Mouse (Mus musculus) hindbrain, postnatal 0 days (tissue): ENCODE measurements around the gene Opa3. TPM values are rescaled to one million over a fixed set of nuclear protein-coding genes. Genes with fewer than 3 reads are reported as not detected.

ENCODE experiments used
- ATAC-seq: fragments of 200-750 bp; cut with Nextera tagmentation; 2 replicates; pipeline ENCODE4 v1.8.0; 2017; ENCODE audit warnings: mild to moderate bottlenecking, moderate TSS enrichment, moderate library complexity
- DNase-seq: peaks from one replicate; pipeline ENCODE4 v3.0.0-alpha.2; 2015; ENCODE audit warnings: low spot score
- H3K27ac ChIP-seq: fragments of 300-500 bp; sonication (generic); 2 replicates; pipeline ENCODE4 v1.5.1; 2014; ENCODE audit warnings: mild to moderate bottlenecking
- H3K27me3 ChIP-seq: fragments of 300-500 bp; sonication (generic); 2 replicates; pipeline ENCODE4 v1.6.1; 2014; ENCODE audit warnings: low read length, mixed read lengths; ENCODE audit not compliant: insufficient read depth
- H3K36me3 ChIP-seq: fragments of 300-500 bp; sonication (generic); 2 replicates; pipeline ENCODE4 v1.6.1; 2014; ENCODE audit warnings: low read length, mixed read lengths; ENCODE audit not compliant: insufficient read depth
- H3K4me1 ChIP-seq: fragments of 300-500 bp; sonication (generic); 2 replicates; pipeline ENCODE4 v1.6.1; 2014; ENCODE audit warnings: antibody characterized with exemption, low read length, mixed read lengths; ENCODE audit not compliant: insufficient read depth
- H3K4me2 ChIP-seq: fragments of 300-500 bp; sonication (generic); 2 replicates; pipeline ENCODE4 v1.6.1; 2014; ENCODE audit warnings: low read depth, mild to moderate bottlenecking, low read length, moderate library complexity, mixed read lengths
- H3K4me3 ChIP-seq: fragments of 300-500 bp; sonication (generic); 2 replicates; pipeline ENCODE4 v1.5.1; 2014; ENCODE audit warnings: low read length
- H3K9ac ChIP-seq: fragments of 300-500 bp; sonication (generic); replicated peaks from 2 replicates; pipeline ENCODE4 v1.6.1; 2014; ENCODE audit warnings: mild to moderate bottlenecking, low read length, moderate library complexity, mixed read lengths
- H3K9me3 ChIP-seq: fragments of 300-500 bp; sonication (generic); 2 replicates; pipeline ENCODE4 v1.6.1; 2016; ENCODE audit warnings: low read length, mixed read lengths
- CTCF ChIP-seq: IDR thresholded peaks from 2 replicates; pipeline ENCODE4 v1.5.1; 2016; ENCODE audit warnings: antibody characterized with exemption, control low read depth, low read depth
- WGBS: fragments of 180-500 bp; shearing (Covaris S2); extraction: QIAGEN DNeasy Blood & Tissue Kit; methylation state at CpG from one replicate; pipeline ENCODE4 v1.1.7; 2014; 5-methylcytosine and 5-hydroxymethylcytosine counted together
- polyA plus RNA-seq: library from polyadenylated mRNA; unstranded; fragments of >200 nt; fragmentation: Nextera tagmentation; extraction: Ambion mirVana; gene quantifications from 2 replicates; pipeline ENCODE4 v1.2.1, GENCODE M21; 2015
- total RNA-seq: library from RNA; depleted of rRNA; stranded (reverse); fragments of >200 nt; gene quantifications from 2 replicates; pipeline ENCODE4 v1.2.3, GENCODE M21; 2014

Opa3 gene
- total and polyA plus RNA-seq, 2 experiments from 2014 or later, result 37.1 to 44.2 TPM

DNA sequence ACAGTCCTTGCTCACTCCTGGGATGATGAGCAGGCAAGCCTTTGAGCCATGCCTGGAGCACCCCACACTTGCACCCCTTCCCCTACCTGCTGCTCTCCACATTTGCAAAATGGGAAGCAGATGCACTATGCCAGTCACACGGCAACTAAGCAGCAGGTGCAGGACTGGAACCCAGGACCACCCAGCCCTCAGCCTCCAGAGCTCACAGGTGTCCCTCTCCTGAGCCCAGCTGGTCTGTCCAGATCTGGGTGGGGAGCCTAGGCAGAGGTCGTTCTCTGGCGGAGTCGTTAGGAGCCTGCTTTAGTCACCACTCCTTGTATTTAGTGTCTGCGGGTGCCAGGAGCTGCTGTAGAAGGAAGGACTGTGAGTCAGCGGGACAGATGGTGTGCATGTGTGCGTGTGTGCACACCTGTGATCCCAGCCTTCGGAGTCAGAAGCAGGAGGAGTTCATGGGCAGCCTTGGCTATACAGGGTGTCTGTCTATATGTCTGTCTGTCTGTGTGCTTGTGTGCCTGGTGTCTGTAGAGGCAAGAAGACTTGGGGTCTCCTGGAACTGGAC, 12.8 kb downstream of the Opa3 start:
- Histone ChIP-seq H3K27me3 (no peaks in the 10 kb centered on the region), H3K4me3 (no peak overlapping the region), H3K4me1 (no peaks in the 10 kb centered on the region), H3K27ac (no peak overlapping the region), H3K9ac (no peak overlapping the region), H3K36me3 (peaks cover 6% of the 10 kb centered on the region; the same call in 1 of the 2 replicates), H3K4me2 (no peak overlapping the region), H3K9me3 (no peaks in the 10 kb centered on the region)
- DNase-seq (no peak), ATAC-seq (no peak)
- WGBS, result 90% methylated on average over 8 of the region's 8 CpGs
- no peak for TF ChIP-seq CTCF

GRCm38 (mm10) chr7:19242005-19242404, 13.9 kb downstream of the Opa3 start:
- H3K9ac ChIP-seq, result no peak overlapping the region
- 82% methylated on average over 1 of the region's 1 CpGs for WGBS
- no peaks in the 10 kb centered on the region for H3K9me3 ChIP-seq
- no peak for TF ChIP-seq CTCF
- no peak overlapping the region for H3K27ac ChIP-seq
- H3K36me3 ChIP-seq, result peaks cover 6% of the 10 kb centered on the region; the same call in 1 of the 2 replicates
- no peak overlapping the region for H3K4me3 ChIP-seq
- H3K4me1 ChIP-seq, result no peaks in the 10 kb centered on the region
- no peak for ATAC-seq
- no peak overlapping the region for H3K4me2 ChIP-seq
- no peak for DNase-seq
- no peaks in the 10 kb centered on the region for H3K27me3 ChIP-seq

GRCm38 (mm10) chr7:19243858-19244257, 15.7 kb downstream of the Opa3 start:
- no peak overlapping the region for H3K4me2 ChIP-seq
- no peak overlapping the region for H3K9ac ChIP-seq
- DNase-seq (peak; percentile 54), ATAC-seq (no peak)
- TF ChIP-seq CTCF, result no peak
- no peak overlapping the region for H3K4me3 ChIP-seq
- H3K9me3 ChIP-seq, result no peaks in the 10 kb centered on the region
- H3K4me1 ChIP-seq, result no peaks in the 10 kb centered on the region
- no peaks in the 10 kb centered on the region for H3K27me3 ChIP-seq
- no peak overlapping the region for H3K27ac ChIP-seq
- 35% methylated on average over 5 of the region's 5 CpGs for WGBS
- H3K36me3 ChIP-seq, result peaks cover 6% of the 10 kb centered on the region; the same call in 1 of the 2 replicates

- no peaks in the 10 kb centered on the region for H3K9me3 ChIP-seq
- H3K4me3 ChIP-seq, result no peak overlapping the region
- no peak overlapping the region for H3K27ac ChIP-seq
- H3K4me2 ChIP-seq, result no peak overlapping the region
- H3K9ac ChIP-seq, result no peak overlapping the region
- no peaks in the 10 kb centered on the region for H3K27me3 ChIP-seq
- DNase-seq (no peak), ATAC-seq (no peak)
- WGBS, result 86% methylated on average over 3 of the region's 3 CpGs
- no peak for TF ChIP-seq CTCF
- H3K4me1 ChIP-seq, result no peaks in the 10 kb centered on the region
- H3K36me3 ChIP-seq, result peaks cover 6% of the 10 kb centered on the region; the same call in 1 of the 2 replicates
These were observed 16.9 kb downstream of the Opa3 start for GRCm38 (mm10) chr7:19245083-19245482.

DNA sequence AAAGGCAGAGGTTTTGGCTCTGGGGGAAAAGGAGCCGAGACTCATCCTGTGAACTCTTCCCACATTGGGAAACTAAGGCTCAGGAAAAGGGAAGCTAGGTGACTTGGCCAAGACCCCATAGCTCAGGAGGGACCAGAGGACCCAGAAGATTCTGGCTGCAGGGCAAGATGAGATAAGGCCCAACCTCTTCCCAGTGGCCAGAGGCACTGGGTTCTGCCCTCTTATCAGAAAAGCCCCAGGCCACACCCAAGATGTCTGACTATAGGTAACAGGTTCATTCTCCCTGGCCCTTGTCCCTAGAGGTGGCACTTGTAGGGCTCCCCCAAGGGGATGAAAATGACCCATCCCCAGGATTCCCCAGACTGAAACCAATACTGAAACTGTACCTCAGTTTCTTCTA, 18.7 kb downstream of the Opa3 start:
- DNase-seq, result no peak
- no peak for ATAC-seq
- H3K9me3 ChIP-seq, result no peaks in the 10 kb centered on the region
- 88% methylated on average over 1 of the region's 1 CpGs for WGBS
- peaks cover 6% of the 10 kb centered on the region; the same call in 1 of the 2 replicates for H3K36me3 ChIP-seq
- no peaks in the 10 kb centered on the region for H3K27me3 ChIP-seq
- H3K27ac ChIP-seq, result no peak overlapping the region
- no peak overlapping the region for H3K4me3 ChIP-seq
- no peak overlapping the region for H3K4me2 ChIP-seq
- TF ChIP-seq CTCF, result no peak
- H3K4me1 ChIP-seq, result no peaks in the 10 kb centered on the region
- H3K9ac ChIP-seq, result no peak overlapping the region

- no peak overlapping the region for H3K27ac ChIP-seq
- 94% methylated on average over 2 of the region's 2 CpGs for WGBS
- no peak overlapping the region for H3K9ac ChIP-seq
These were observed 19.4 kb downstream of the Opa3 start for GRCm38 (mm10) chr7:19247511-19247910.

GRCm38 (mm10) chr7:19252078-19252477, 23.9 kb downstream of the Opa3 start:
- TF ChIP-seq CTCF, result no peak

More at GRCm38 (mm10) chr7:19247511-19247910, 19.4 kb downstream of the Opa3 start:
- DNase-seq (no peak), ATAC-seq (no peak)
- Histone ChIP-seq H3K4me2 (no peak overlapping the region), H3K4me3 (no peak overlapping the region), H3K27me3 (no peaks in the 10 kb centered on the region), H3K9me3 (no peaks in the 10 kb centered on the region), H3K4me1 (no peaks in the 10 kb centered on the region), H3K36me3 (peaks cover 6% of the 10 kb centered on the region; the same call in 1 of the 2 replicates)
- no peak for TF ChIP-seq CTCF

More at GRCm38 (mm10) chr7:19252078-19252477, 23.9 kb downstream of the Opa3 start:
- Histone ChIP-seq H3K9ac (no peak overlapping the region), H3K27me3 (no peaks in the 10 kb centered on the region), H3K9me3 (no peaks in the 10 kb centered on the region), H3K4me2 (no peak overlapping the region), H3K4me3 (no peak overlapping the region), H3K27ac (no peak overlapping the region), H3K36me3 (peaks cover 3% of the 10 kb centered on the region; the same call in 1 of the 2 replicates), H3K4me1 (no peaks in the 10 kb centered on the region)
- DNase-seq (no peak), ATAC-seq (no peak)
- 86% methylated on average over 4 of the region's 4 CpGs for WGBS
